Mouse (Mus musculus): Measurements from ENCODE around the gene Rad23a. TPM values are rescaled to one million over a fixed set of nuclear protein-coding genes. Genes with fewer than 3 reads are reported as not detected.

Rad23a gene
- polyA plus RNA-seq, 1 experiment from 2014 or later, result 108 TPM

DNA sequence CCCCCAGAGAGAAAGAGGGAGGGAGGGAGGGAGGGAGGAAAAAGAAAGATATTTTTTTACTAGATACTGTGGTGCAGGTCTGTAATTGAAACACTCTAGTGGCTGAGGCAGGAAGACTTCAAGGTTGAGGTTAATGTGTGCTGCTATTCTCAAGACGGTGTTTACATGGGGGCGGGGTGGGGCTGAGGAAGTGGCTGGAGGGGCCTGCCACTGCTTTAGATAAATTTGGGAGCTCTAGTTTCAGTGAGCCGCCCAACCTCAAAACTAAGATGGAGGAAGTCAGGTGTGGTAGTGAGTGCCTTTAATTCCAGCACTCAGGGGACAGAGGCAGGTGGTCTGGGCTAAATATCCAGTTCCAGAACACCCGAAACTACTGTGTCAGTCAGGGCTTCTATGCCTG is 14.8 kb downstream of the Rad23a start:
- Histone ChIP-seq H3K36me3 (no peaks in the 10 kb centered on the region), H3K9ac (no peak overlapping the region), H3K4me1 (peaks cover 19% of the 10 kb centered on the region), H3K9me3 (no peaks in the 10 kb centered on the region), H3K4me2 (no peak overlapping the region), H3K27ac (replicated peaks) (no peak overlapping the region), H3K27me3 (replicated peaks) (no peaks in the 10 kb centered on the region), H3K4me3 (no peak overlapping the region)
- no peak for ATAC-seq (ENCODE audit: extremely low read depth, insufficient number of reproducible peaks, low FRiP score, low TSS enrichment)
- WGBS, result 53% methylated on average over 4 of the region's 4 CpGs

DNA sequence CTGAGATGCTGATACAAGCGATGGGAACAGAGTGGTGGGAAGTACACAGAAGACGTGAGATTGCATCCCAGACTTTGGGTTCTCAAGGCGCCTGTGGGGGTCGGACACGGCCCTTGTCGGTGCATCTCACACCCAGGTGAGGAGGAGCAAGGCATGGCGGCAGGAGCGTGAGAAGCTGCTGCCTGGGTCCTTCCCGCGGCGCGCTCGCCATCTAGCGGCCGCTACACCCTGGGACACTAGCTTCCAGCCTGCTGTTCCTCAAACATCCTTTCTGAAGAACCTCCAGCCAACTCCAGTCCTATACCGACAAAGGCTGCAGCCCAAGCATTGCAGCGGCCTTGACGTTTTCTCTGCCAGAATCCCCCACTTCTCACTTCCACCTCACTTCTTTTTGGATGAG is 16.8 kb downstream of the Rad23a start:
- H3K4me3 ChIP-seq, result 0 out of 2 replicates have a peak overlapping the region, but pooled peaks have one; percentile 17
- H3K36me3 ChIP-seq, result no peaks in the 10 kb centered on the region
- peak overlapping the region; percentile 61 for H3K4me2 ChIP-seq
- no peaks in the 10 kb centered on the region for H3K9me3 ChIP-seq
- WGBS, result 2% methylated on average over 18 of the region's 18 CpGs
- no peaks in the 10 kb centered on the region for H3K27me3 ChIP-seq (replicated peaks)
- no peak overlapping the region for H3K27ac ChIP-seq (replicated peaks)
- peak; percentile 53; the same call in 1 of the 2 replicates for ATAC-seq (ENCODE audit: extremely low read depth, insufficient number of reproducible peaks, low FRiP score, low TSS enrichment)
- peak overlapping the region; percentile 8 for H3K9ac ChIP-seq
- H3K4me1 ChIP-seq, result peaks cover 19% of the 10 kb centered on the region

DNA sequence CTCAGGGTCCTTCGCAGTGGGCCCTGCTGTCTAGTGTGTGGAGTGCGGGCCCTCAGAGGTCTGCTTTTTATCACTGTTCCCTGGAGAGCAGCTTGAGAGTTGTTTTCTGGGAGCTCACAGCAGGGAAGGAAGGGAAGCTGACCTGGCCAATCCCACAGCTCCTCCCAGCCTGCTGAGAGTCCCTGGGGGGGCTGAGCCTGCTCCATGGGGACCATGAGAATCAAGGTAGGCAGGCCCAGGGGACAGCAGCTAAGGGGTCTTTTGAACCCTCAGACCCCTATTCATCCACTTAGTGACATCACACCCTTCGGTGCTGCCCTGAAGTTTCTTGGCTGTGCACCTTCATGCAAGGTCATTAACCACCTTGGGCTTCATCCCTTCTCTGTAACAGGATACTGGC is 17.7 kb downstream of the Rad23a start, which contains the start of gene Dand5:
Gene Dand5, minus strand, starts transcription at position 101 of the 400 bp plus-strand sequence.
- ATAC-seq (ENCODE audit: extremely low read depth, insufficient number of reproducible peaks, low FRiP score, low TSS enrichment), result no peak
- H3K4me2 ChIP-seq, result peak within 1 kb of the TSS; percentile 61
- H3K4me1 ChIP-seq, result peaks cover 19% of the 10 kb centered on the region
- no peak within 1 kb of the TSS for H3K27ac ChIP-seq (replicated peaks)
- H3K9me3 ChIP-seq, result no peaks in the 10 kb centered on the region
- H3K27me3 ChIP-seq (replicated peaks), result no peaks in the 10 kb centered on the region
- 36% methylated on average over 3 of the region's 3 CpGs for WGBS
- 0 out of 2 replicates have a peak within 1 kb of the TSS, but pooled peaks have one; percentile 17 for H3K4me3 ChIP-seq
- H3K9ac ChIP-seq, result peak within 1 kb of the TSS; percentile 41
- no peaks in the 10 kb centered on the region for H3K36me3 ChIP-seq

DNA sequence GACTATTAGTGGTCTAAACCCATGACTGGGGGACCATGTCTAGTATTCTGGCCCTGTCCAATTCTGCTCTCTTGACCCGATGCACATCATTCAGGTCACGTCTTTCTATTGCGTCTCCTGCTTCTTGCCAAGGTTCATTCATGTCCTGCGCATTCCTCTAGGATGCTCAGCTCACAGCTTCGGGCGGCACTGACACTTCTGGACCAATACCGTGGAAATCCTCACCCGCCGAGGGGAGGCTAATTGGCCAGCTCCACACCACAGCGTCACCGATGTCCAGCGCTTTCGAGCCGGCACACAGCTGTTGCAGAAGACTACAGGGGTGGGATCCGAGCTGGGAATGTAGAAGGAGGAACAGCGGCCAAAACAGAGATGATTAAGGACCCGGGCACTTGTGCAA is 24.3 kb downstream of the Rad23a start:
- H3K4me1 ChIP-seq, result peaks cover 23% of the 10 kb centered on the region
- H3K27ac ChIP-seq (replicated peaks), result no peak overlapping the region
- no peaks in the 10 kb centered on the region for H3K9me3 ChIP-seq
- no peak for ATAC-seq (ENCODE audit: extremely low read depth, insufficient number of reproducible peaks, low FRiP score, low TSS enrichment)
- no peak overlapping the region for H3K4me2 ChIP-seq
- H3K27me3 ChIP-seq (replicated peaks), result peaks cover 39% of the 10 kb centered on the region
- 0 out of 2 replicates have a peak, but pooled peaks cover 3% of the 10 kb centered on the region for H3K36me3 ChIP-seq
- no peak overlapping the region for H3K9ac ChIP-seq
- WGBS, result 65% methylated on average over 17 of the region's 17 CpGs
- no peak overlapping the region for H3K4me3 ChIP-seq

DNA sequence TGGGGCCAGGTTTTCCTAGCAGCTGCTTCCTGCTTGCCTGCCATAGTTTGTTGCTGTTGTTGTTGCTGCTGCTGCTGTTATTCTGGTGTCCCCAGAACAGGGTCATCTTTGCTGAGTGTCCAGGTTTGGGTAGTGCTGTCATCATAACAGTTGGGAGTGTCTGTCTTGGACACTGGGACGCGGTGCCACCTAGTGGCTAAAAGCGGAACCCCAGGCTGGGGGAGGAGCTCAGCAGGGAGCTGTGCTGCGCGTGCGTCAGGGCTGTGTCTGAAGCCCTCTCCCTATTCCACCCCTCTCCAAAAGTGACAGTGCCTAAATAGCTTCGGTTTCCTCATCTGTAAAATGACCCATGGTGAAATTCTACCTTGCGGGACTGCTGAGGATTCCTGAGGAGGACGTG is 24.9 kb downstream of the Rad23a start:
- peaks cover 25% of the 10 kb centered on the region for H3K4me1 ChIP-seq
- H3K27me3 ChIP-seq (replicated peaks), result peaks cover 41% of the 10 kb centered on the region
- ATAC-seq (ENCODE audit: extremely low read depth, insufficient number of reproducible peaks, low FRiP score, low TSS enrichment), result no peak
- 0 out of 2 replicates have a peak, but pooled peaks cover 3% of the 10 kb centered on the region for H3K36me3 ChIP-seq
- H3K27ac ChIP-seq (replicated peaks), result no peak overlapping the region
- H3K4me2 ChIP-seq, result no peak overlapping the region
- no peak overlapping the region for H3K4me3 ChIP-seq
- no peaks in the 10 kb centered on the region for H3K9me3 ChIP-seq
- WGBS, result 11% methylated on average over 9 of the region's 9 CpGs
- no peak overlapping the region for H3K9ac ChIP-seq

GRCm38 (mm10) chr8:84814555-84815441 is 25.7 kb downstream of the Rad23a start:
- no peak for ATAC-seq (ENCODE audit: extremely low read depth, insufficient number of reproducible peaks, low FRiP score, low TSS enrichment)
- peaks cover 42% of the 10 kb centered on the region for H3K27me3 ChIP-seq (replicated peaks)

DNA sequence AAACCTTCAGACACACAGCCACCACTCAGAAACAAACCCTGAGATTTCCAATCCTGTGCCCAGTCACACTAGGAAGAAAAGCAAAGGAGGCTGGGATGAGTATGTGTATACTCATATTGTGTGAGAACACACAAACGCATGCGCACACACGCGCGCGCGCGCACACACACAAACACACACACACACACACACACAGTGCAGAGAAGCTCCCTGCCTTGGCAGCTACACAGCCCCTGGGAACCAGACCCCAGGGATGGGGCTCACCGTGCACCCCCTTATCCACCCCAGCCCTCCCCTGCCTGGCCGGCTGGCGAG is 26.3 kb downstream of the Rad23a start:
- no peak overlapping the region for H3K9ac ChIP-seq
- H3K4me1 ChIP-seq, result peaks cover 27% of the 10 kb centered on the region
- peaks cover 47% of the 10 kb centered on the region for H3K27me3 ChIP-seq (replicated peaks)
- WGBS, result 81% methylated on average over 11 of the region's 11 CpGs
- H3K4me3 ChIP-seq, result no peak overlapping the region
- H3K4me2 ChIP-seq, result no peak overlapping the region
- H3K9me3 ChIP-seq, result no peaks in the 10 kb centered on the region
- no peak overlapping the region for H3K27ac ChIP-seq (replicated peaks)
- ATAC-seq (ENCODE audit: extremely low read depth, insufficient number of reproducible peaks, low FRiP score, low TSS enrichment), result no peak
- 0 out of 2 replicates have a peak, but pooled peaks cover 3% of the 10 kb centered on the region for H3K36me3 ChIP-seq

More at GRCm38 (mm10) chr8:84814555-84815441, 25.7 kb downstream of the Rad23a start:
- H3K36me3 ChIP-seq, result 0 out of 2 replicates have a peak, but pooled peaks cover 3% of the 10 kb centered on the region
- no peak overlapping the region for H3K27ac ChIP-seq (replicated peaks)
- WGBS, result 35% methylated on average over 19 of the region's 19 CpGs
- H3K9ac ChIP-seq, result peak overlapping the region; percentile 54; the same call in 1 of the 2 replicates
- H3K4me2 ChIP-seq, result no peak overlapping the region
- no peaks in the 10 kb centered on the region for H3K9me3 ChIP-seq
- H3K4me1 ChIP-seq, result peaks cover 27% of the 10 kb centered on the region
- H3K4me3 ChIP-seq, result no peak overlapping the region

DNA sequence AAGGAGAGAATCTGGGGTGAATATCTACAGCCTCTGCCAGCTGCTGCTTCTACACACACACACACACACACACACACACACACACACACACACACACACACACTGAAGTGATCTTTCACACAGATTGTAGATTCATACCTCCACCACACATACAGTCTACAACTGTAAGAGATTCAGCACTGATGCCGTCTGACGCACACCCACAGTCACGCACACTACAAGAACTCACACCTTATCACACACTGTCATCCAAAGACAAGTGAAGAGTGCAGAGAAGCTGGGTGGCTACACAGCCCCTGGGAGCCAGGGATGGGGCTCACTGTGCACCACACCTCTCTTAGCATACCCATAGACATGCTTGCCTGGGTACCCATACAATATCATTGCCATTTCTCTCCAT is 26.6 kb downstream of the Rad23a start:
- H3K27me3 ChIP-seq (replicated peaks), result peaks cover 51% of the 10 kb centered on the region
- H3K36me3 ChIP-seq, result 0 out of 2 replicates have a peak, but pooled peaks cover 3% of the 10 kb centered on the region
- no peak overlapping the region for H3K4me3 ChIP-seq
- H3K9me3 ChIP-seq, result no peaks in the 10 kb centered on the region
- 68% methylated on average over 3 of the region's 3 CpGs for WGBS
- no peak for ATAC-seq (ENCODE audit: extremely low read depth, insufficient number of reproducible peaks, low FRiP score, low TSS enrichment)
- H3K9ac ChIP-seq, result no peak overlapping the region
- H3K4me2 ChIP-seq, result no peak overlapping the region
- peaks cover 27% of the 10 kb centered on the region for H3K4me1 ChIP-seq
- no peak overlapping the region for H3K27ac ChIP-seq (replicated peaks)

- H3K9me3 ChIP-seq, result no peaks in the 10 kb centered on the region
- no peak for ATAC-seq (ENCODE audit: extremely low read depth, insufficient number of reproducible peaks, low FRiP score, low TSS enrichment)
- peaks cover 27% of the 10 kb centered on the region for H3K4me1 ChIP-seq
- no peak overlapping the region for H3K27ac ChIP-seq (replicated peaks)
- 0% methylated on average over 5 of the region's 5 CpGs for WGBS
- H3K27me3 ChIP-seq (replicated peaks), result peaks cover 52% of the 10 kb centered on the region
- no peak overlapping the region for H3K4me2 ChIP-seq
- H3K36me3 ChIP-seq, result 0 out of 2 replicates have a peak, but pooled peaks cover 3% of the 10 kb centered on the region
- no peak overlapping the region for H3K4me3 ChIP-seq
- H3K9ac ChIP-seq, result no peak overlapping the region
These were observed 27.4 kb downstream of the Rad23a start for GRCm38 (mm10) chr8:84813059-84813458.

GRCm38 (mm10) chr8:84811303-84811702 is 29.2 kb downstream of the Rad23a start:
- H3K4me3 ChIP-seq, result peak overlapping the region; percentile 48
- H3K27ac ChIP-seq (replicated peaks), result no peak overlapping the region
- peak overlapping the region; percentile 73 for H3K4me2 ChIP-seq
- WGBS, result 31% methylated on average over 10 of the region's 10 CpGs
- H3K36me3 ChIP-seq, result 0 out of 2 replicates have a peak, but pooled peaks cover 3% of the 10 kb centered on the region
- H3K9me3 ChIP-seq, result no peaks in the 10 kb centered on the region
- no peak for ATAC-seq (ENCODE audit: extremely low read depth, insufficient number of reproducible peaks, low FRiP score, low TSS enrichment)
- H3K4me1 ChIP-seq, result peaks cover 27% of the 10 kb centered on the region
- peaks cover 53% of the 10 kb centered on the region for H3K27me3 ChIP-seq (replicated peaks)
- H3K9ac ChIP-seq, result peak overlapping the region; percentile 68

DNA sequence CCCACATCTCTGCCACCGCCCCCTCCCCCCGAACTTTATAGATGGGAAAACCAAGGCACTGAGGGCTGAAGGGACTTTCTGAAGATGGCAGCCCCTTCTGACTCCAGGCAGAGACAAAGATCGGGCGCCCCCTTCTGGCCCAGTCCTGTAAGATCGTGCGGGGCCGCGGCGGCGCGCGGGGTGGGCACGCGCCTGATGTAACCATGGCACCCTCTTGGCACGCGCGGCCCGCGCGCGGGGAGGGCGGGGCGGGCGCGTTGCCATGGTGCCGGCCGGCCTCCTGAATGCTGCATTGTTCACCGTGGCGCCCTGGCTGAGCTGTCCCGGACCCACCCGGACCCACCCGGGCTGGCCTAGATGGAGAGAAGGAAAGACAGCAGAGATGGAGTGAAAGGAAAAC is 29.6 kb downstream of the Rad23a start:
- peak overlapping the region; percentile 68 for H3K9ac ChIP-seq
- H3K4me2 ChIP-seq, result peak overlapping the region; percentile 73
- peaks cover 53% of the 10 kb centered on the region for H3K27me3 ChIP-seq (replicated peaks)
- 2% methylated on average over 30 of the region's 32 CpGs for WGBS
- 0 out of 2 replicates have a peak, but pooled peaks cover 3% of the 10 kb centered on the region for H3K9me3 ChIP-seq
- ATAC-seq (ENCODE audit: extremely low read depth, insufficient number of reproducible peaks, low FRiP score, low TSS enrichment), result peak; percentile 70
- peak overlapping the region; percentile 48 for H3K4me3 ChIP-seq
- H3K27ac ChIP-seq (replicated peaks), result no peak overlapping the region
- no peaks in the 10 kb centered on the region for H3K36me3 ChIP-seq
- peaks cover 27% of the 10 kb centered on the region for H3K4me1 ChIP-seq
